Mouse (Mus musculus): ENCODE data around the gene Cdk5. TPM values are rescaled to one million over a fixed set of nuclear protein-coding genes. Genes with fewer than 3 reads are reported as not detected.

Cdk5 gene
- 70.9 TPM for polyA plus RNA-seq (2017; shearing (Covaris generic))

DNA sequence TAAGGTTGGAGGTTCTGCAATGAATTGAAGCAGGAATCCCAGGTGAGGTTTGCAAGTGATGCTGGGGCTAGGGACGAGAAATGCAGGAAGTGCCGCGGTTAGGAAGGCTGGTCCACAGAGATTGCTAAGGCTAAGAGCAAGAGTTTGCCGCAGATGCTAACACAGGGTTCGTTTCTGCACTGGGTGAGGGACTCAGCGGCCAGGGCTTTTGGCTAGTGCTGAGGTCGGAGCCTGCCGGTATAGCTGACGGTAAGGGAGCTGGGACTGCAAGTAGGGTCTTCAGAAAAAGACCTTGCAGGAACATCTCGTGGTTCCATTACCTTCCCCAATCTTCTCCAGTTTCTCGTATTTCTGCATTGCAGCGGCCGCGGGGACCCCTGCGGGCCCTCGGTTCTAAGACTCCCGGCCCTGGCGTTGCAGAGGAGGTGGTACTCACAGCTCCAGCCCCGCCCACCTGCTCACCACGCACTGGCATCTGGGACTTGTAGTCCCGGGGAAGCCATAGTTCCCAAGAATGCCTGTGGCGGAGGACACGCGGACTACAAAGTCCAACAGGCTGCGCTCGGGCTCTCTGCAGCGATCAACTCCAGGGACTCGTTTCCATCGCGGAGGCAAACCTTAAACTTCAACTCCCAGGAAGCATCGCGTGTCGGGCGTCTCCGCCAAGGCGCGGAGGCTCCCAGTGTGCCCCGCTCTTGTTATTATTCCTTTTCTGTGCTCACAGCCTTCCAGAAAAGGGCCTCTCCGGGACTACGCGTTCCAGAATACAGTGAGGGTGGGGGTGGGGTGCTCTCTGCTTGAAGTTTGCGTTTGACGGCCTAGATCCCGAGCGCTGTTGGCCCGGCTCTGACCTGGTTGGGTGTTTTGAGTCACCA, at the start of gene Cdk5, which contains the start of gene Slc4a2:
TSS of gene Cdk5 (minus strand) at position 402 of the 875 bp plus-strand sequence.
TSS of gene Slc4a2 (plus strand) at position 709 of the 875 bp plus-strand sequence.

DNA sequence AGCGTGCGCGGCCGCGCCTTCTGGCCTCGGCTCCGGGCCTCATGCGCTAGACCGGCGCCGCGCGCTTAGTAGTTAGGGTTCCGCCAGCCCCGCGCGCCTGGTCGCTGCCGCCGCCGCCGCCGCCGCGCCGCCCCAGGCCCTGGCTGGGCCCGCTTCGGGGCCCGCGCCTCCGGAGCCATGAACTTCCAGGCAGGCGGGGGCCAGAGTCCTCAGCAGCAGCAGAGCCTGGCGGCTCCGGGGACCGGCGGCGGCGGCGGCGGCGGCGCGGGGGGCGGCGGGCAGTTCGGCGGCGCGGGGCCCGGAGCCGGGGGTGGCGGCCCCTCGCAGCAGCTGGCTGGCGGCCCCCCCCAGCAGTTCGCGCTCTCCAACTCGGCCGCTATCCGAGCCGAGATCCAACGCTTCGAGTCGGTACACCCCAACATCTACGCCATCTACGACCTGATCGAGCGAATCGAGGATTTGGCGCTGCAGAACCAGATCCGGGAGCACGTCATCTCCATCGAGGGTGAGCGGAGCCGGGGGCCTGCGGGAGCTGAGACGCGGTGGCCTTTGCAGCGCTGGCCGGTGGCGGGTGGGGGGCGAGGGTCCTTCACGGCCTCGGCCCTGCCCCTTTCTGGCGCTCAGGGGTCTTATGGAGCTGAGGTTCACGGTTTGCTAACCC, 28.8 kb upstream of the Cdk5 start, which contains the start of gene Agap3:
TSS of gene Agap3 (plus strand) at position 148 of the 661 bp plus-strand sequence.

DNA sequence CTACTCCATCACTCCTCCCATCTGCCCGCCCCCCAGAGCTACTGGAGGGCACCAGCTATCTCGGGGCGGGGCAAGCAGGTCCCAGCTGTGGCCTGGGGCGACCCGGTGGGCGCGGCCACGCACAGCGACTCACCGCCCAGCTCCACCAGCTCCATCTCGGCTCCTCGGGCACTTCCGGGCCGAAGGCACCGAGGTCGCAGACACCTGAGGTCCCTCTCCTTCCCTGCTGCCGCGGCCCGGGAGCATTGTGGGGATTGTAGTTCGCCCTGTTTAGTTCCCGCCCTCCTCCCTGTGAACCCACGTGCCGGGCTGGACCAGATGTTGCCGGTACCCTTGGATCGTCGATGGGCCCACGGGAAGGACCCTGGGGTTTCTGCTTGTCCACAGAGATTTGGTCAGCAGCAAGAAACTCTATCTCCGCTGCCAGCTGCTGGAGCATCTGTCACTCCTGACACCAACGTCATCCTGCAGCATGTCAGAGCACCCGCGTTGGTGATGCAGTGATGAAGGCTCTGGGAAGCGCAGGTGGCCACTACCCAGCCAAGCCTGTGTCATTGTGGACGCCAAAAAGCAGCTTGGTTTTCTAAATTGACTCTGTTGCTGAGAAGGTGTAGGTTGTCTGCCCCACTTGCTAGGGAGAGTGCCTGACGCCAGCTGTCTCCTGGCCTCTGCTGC, 24.4 kb upstream of the Cdk5 start, which contains the start of gene Tmub1:
TSS of gene Tmub1 (minus strand) at position 231 of the 675 bp plus-strand sequence.

DNA sequence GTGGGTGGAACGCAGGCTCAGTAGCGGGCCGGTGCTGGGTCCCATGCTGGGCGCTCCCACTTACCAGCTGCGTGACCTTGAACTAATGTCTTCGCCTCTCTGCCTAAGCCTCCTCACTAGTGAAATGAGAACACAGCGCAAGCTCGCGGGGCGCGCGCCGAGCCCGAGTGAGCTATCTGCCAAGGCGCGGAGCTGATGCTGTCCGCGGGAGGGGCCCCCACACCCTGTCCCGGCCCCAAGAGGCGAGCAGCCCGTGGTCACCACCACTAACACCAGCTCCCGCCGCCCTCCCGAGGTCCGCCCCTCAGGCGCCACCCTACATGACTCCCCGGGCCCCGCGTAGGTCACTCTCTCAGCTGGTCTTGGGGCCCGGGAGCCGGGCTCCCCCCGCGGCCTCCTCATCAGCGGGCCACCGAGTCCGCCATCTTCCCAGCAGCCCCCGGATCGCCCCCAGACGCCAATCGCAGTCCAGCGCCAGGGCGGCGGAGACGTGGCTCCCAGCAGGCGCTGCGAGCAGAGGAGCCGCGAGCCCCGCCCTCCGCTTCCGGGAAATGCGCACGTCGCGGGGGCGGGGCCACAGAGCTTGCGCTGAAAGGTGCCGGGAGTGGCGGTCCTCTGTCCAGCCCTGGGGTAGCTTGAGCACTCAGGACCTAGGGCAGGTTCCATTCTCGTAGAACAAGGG, 21.6 kb upstream of the Cdk5 start, which contains the start of gene Fastk:
TSS of gene Fastk (minus strand) at position 542 of the 682 bp plus-strand sequence.

DNA sequence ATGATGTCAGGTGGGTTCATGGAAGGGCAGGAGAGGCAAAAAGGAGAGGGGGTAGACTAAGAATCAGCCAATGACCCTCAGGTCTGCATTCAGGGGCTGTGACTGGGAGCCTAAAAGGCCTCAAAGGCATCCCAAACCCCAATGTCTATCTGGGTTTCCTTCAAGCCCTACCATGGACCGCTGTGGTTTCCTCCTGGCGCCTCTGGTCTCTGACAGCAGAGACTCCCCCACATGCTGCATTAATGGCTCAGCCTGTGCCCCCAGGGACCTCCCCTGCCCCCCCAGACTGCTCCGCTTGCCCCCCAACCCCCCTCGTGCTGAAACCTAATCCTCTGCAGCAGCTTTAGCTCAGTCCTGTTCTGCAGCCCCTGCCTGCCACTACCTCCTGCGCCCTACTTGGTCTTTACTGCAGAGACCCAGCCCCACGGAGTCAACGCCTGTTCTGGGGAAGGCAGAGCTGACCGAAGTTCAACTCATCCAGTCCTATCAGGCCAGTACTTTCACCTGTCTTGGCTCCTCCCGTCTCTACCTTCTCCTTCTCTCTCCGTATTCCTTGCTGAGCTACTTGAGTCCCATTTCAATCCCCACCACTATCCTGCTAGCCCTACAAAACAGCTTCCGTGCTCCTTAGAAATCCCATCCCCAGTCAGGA, 10.2 kb downstream of the Cdk5 start, which contains the start of gene Asic3:
TSS of gene Asic3 (plus strand) at position 351 of the 652 bp plus-strand sequence.

DNA sequence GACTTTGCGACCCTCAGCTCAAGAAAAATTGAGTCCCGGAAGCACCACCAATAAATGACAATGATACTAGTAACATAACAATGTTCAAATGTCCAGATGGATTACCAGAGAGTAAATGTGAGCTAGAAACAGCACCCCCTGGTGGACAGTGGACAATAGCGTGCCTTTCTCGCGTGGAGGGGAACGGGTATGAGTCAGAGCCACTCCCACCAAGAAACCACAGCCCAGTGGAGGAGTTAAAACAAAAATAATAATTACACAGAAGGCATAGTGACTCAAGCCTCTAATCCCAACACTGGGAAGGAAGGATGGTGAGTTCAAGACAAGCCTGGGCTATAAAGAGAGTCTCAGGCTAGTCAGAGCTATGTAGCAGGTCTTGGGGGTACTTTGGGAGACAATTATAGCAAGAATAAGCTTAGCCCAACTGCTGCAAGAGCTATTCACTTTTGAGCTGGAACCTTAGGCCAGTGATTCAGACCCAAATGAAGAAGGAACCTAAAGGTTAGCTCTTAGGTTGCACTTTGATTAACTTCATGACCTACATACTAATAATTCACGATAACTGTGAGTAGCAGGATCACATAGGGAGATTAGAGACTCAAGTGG, 29.8 kb downstream of the Cdk5 start, which contains the start of gene Abcb8:
TSS of gene Abcb8 (plus strand) at position 272 of the 606 bp plus-strand sequence.

DNA sequence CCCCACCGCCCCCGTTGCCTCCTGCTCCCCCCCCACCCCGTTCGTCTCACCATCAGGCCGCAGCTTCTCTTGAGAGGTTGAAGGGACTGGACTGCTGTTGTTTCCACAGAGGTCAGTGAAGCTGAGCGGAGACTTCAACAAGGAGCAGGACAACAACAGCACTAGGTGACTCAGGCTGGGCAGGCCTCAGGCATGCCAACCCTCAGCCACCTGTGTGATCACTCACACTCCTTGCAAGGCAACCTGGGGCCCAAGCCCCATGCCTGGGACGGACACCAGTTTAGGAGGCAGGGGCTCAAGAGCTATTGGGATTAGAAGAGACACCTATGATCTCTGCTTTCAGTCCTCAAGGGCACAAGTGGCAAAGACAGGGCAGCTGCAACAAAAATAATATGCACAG, 31.5 kb downstream of the Cdk5 start, which contains the start of gene Atg9b:
TSS of gene Atg9b (minus strand) at position 280 of the 400 bp plus-strand sequence.

Other genes with a start within 250 kb of the Cdk5 start
- gene Kcnh2, start 71.9 kb downstream of the Cdk5 start, polyA plus RNA-seq (2017; shearing (Covaris generic)): 5.1 TPM
- gene Nos3, start 58.7 kb downstream of the Cdk5 start, polyA plus RNA-seq (2017; shearing (Covaris generic)): not detected
- 0.22 TPM for gene Atg9b, start 31.4 kb downstream of the Cdk5 start, polyA plus RNA-seq (2017; shearing (Covaris generic))
- 16.1 TPM for gene Abcb8, start 29.9 kb downstream of the Cdk5 start, polyA plus RNA-seq (2017; shearing (Covaris generic))
- not detected for gene Asic3, start 10.1 kb downstream of the Cdk5 start, polyA plus RNA-seq (2017; shearing (Covaris generic))
- gene Slc4a2, start 307 bp upstream of the Cdk5 start, polyA plus RNA-seq (2017; shearing (Covaris generic)): 33.4 TPM
- gene Fastk, start 21.8 kb upstream of the Cdk5 start, polyA plus RNA-seq (2017; shearing (Covaris generic)): 103 TPM
- gene Tmub1, start 24.3 kb upstream of the Cdk5 start, polyA plus RNA-seq (2017; shearing (Covaris generic)): 61.6 TPM
- 109 TPM for gene Agap3, start 28.6 kb upstream of the Cdk5 start, polyA plus RNA-seq (2017; shearing (Covaris generic))
- not detected for gene Gbx1, start 103.7 kb upstream of the Cdk5 start, polyA plus RNA-seq (2017; shearing (Covaris generic))
- gene Asb10, start 117.4 kb upstream of the Cdk5 start, polyA plus RNA-seq (2017; shearing (Covaris generic)): not detected
- not detected for gene 4931409K22Rik, start 133.3 kb upstream of the Cdk5 start, polyA plus RNA-seq (2017; shearing (Covaris generic))
- gene Abcf2, start 153.9 kb upstream of the Cdk5 start, polyA plus RNA-seq (2017; shearing (Covaris generic)): 104 TPM
- gene Chpf2, start 163.2 kb upstream of the Cdk5 start, polyA plus RNA-seq (2017; shearing (Covaris generic)): 25.5 TPM
- gene Smarcd3, start 200.9 kb upstream of the Cdk5 start, polyA plus RNA-seq (2017; shearing (Covaris generic)): 0.90 TPM